Mouse (Mus musculus) kidney, adult 2 months (tissue): ENCODE results near the gene Rad51c.
"Not testable (repeated sequence)": the region's sequence is repeated elsewhere in the genome, so short reads cannot be mapped to it uniquely, and the experiment has no call there.

Experiments used
- CTCF ChIP-seq: fragments of 200-500 bp; conservative IDR thresholded peaks from 2 replicates; pipeline ENCODE4 v1.5.1; 2011; ENCODE audit warnings: low read depth, mild to moderate bottlenecking, control low read depth, low read length, moderate library complexity, mixed read lengths; ENCODE audit not compliant: insufficient read depth, insufficient read length
- POLR2A ChIP-seq: fragments of 200-500 bp; IDR thresholded peaks from one replicate; pipeline ENCODE4 v1.6.1; 2011; ENCODE audit warnings: low read depth, low read length, control low read depth

DNA sequence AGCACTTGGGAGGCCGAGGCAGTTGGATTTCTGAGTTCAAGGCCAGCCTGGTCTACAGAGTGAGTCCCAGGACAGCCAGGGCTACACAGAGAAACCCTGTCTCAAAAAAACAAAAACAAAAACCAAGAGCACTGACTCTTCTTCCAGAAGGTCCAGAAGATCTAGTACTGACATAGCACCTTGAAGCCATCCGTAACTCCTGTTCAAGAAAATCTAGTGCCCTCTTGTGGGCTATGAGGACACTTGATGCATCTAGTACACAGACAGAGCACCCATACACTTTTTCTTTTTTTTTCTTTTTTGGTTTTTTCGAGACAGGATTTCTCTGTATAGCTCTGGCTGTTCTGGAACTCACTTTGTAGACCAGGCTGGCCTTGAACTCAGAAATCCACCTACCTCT is 8.7 kb upstream of the Rad51c start:
- not testable (repeated sequence) for TF ChIP-seq CTCF, POLR2A
